Mouse (Mus musculus) bone marrow, adult 2 months (tissue): Measurements from ENCODE around the gene Pard6b.
"Not testable (repeated sequence)": the region's sequence is repeated elsewhere in the genome, so short reads cannot be mapped to it uniquely, and the experiment has no call there.

Experiments
- CTCF ChIP-seq: fragments of 200-500 bp; IDR thresholded peaks from 2 replicates; pipeline ENCODE4 v1.5.1; 2011; ENCODE audit warnings: low read length, control low read depth; ENCODE audit not compliant: control insufficient read depth, insufficient read depth
- POLR2A ChIP-seq: fragments of 200-500 bp; IDR thresholded peaks from 2 replicates; pipeline ENCODE4 v1.6.1; 2011; ENCODE audit warnings: low read depth, mild to moderate bottlenecking, control low read depth, low read length, borderline replicate concordance; ENCODE audit not compliant: control insufficient read depth

DNA sequence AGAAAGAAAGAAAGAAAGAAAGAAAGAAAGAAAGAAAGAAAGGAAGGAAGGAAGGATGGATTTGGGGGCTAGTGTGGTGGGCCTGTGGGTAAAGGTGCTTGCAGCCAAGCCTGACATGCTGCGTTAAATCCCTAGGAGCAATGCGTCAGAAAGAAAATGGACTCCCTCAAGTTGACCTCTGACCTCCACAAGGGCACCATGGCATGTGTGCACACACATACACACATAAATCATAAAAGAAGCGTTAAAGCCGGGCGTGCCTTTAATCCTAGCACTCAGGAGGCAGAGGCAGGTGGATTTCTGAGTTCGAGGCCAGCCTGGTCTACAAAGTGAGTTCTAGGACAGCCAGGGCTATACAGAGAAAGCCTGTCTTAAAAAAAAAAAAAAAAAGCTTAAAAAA, 27.1 kb downstream of the Pard6b start:
- not testable (repeated sequence) for TF ChIP-seq CTCF, POLR2A
